Mouse (Mus musculus): ENCODE data around the gene Wdr35.
"Not testable (repeated sequence)": the region's sequence is repeated elsewhere in the genome, so short reads cannot be mapped to it uniquely, and the experiment has no call there.

Gene Wdr35

GRCm38 (mm10) chr12:8973820-8974465 lies at the start of gene Wdr35:
TSS of gene Wdr35 (plus strand) at chr12:8973892.
- peak; percentile 89 for DNase-seq

- DNase-seq, result no peak
These were observed 46.0 kb upstream of the Wdr35 start for GRCm38 (mm10) chr12:8927652-8928051.

- DNase-seq, result no peak
These were observed 44.9 kb upstream of the Wdr35 start for GRCm38 (mm10) chr12:8928766-8929165.

- DNase-seq, result no peak
These were observed 42.6 kb upstream of the Wdr35 start for GRCm38 (mm10) chr12:8931083-8931482.

GRCm38 (mm10) chr12:8935349-8935748 lies 38.3 kb upstream of the Wdr35 start:
- DNase-seq, result no peak

- DNase-seq, result not testable (repeated sequence)
These were observed 37.5 kb upstream of the Wdr35 start for GRCm38 (mm10) chr12:8936210-8936609.

- DNase-seq, result no peak
These were observed 34.2 kb upstream of the Wdr35 start for GRCm38 (mm10) chr12:8939490-8939889.

- DNase-seq, result no peak
These were observed 33.4 kb upstream of the Wdr35 start for GRCm38 (mm10) chr12:8940011-8941005.

GRCm38 (mm10) chr12:8941131-8941615 lies 32.5 kb upstream of the Wdr35 start:
- DNase-seq, result no peak

- no peak for DNase-seq
These were observed 31.8 kb upstream of the Wdr35 start for GRCm38 (mm10) chr12:8941699-8942392.

GRCm38 (mm10) chr12:8947163-8947562 lies 26.5 kb upstream of the Wdr35 start:
- DNase-seq, result no peak

- DNase-seq, result peak; percentile 18
These were observed 25.8 kb upstream of the Wdr35 start, which contains the start of gene Matn3 for GRCm38 (mm10) chr12:8947714-8948464. TSS of gene Matn3 (plus strand) at chr12:8947929.

GRCm38 (mm10) chr12:8953136-8953535 lies 20.6 kb upstream of the Wdr35 start:
- DNase-seq, result no peak

- DNase-seq, result no peak
These were observed 19.5 kb upstream of the Wdr35 start for GRCm38 (mm10) chr12:8954161-8954561.

- no peak for DNase-seq
These were observed 11.9 kb upstream of the Wdr35 start for GRCm38 (mm10) chr12:8961607-8962316.

- DNase-seq, result no peak
These were observed 3.9 kb upstream of the Wdr35 start for GRCm38 (mm10) chr12:8969828-8970227.

- DNase-seq, result no peak
These were observed 1.4 kb downstream of the Wdr35 start for GRCm38 (mm10) chr12:8975076-8975475.

GRCm38 (mm10) chr12:8993231-8993630 lies 19.5 kb downstream of the Wdr35 start:
- DNase-seq, result no peak

GRCm38 (mm10) chr12:8998318-8998717 lies 24.6 kb downstream of the Wdr35 start:
- no peak for DNase-seq

- DNase-seq, result peak; percentile 39
These were observed 28.5 kb downstream of the Wdr35 start for GRCm38 (mm10) chr12:9002038-9002648.

- no peak for DNase-seq
These were observed 33.5 kb downstream of the Wdr35 start for GRCm38 (mm10) chr12:9007146-9007545.

All from cerebellum, adult 11 months (tissue).